Mouse (Mus musculus): Measurements from ENCODE around the gene Sod1. TPM values are rescaled to one million over a fixed set of nuclear protein-coding genes. Genes with fewer than 3 reads are reported as not detected.
A peak's percentile ranks its signal among the peaks of the same experiment; 100 is the strongest.

Gene Sod1
- total RNA-seq, 2 experiments from 2014 or later, result 292 to 307 TPM

GRCm38 (mm10) chr16:90193719-90194118, 26.8 kb upstream of the Sod1 start:
- no peak for TF ChIP-seq CTCF (IDR thresholded peaks at IDR 0.05)
- Histone ChIP-seq H3K27ac (no peak overlapping the region), H3K4me3 (no peak overlapping the region)
- no peak for DNase-seq
- intact Hi-C loops (cut with DNase I), result no loop called here

GRCm38 (mm10) chr16:90196688-90197240, 23.8 kb upstream of the Sod1 start:
- DNase-seq, result no peak
- intact Hi-C loops (cut with DNase I), result no loop called here
- TF ChIP-seq CTCF (IDR thresholded peaks at IDR 0.05), result no peak
- no peak overlapping the region; the same call in 1 of the 2 replicates for H3K4me3 ChIP-seq
- no peak overlapping the region for H3K27ac ChIP-seq

GRCm38 (mm10) chr16:90197337-90197973, 23.1 kb upstream of the Sod1 start:
- H3K4me3 ChIP-seq, result peak overlapping the region; percentile 76
- intact Hi-C loops (cut with DNase I), result no loop called here
- peak overlapping the region; percentile 48; the same call in 1 of the 2 replicates for H3K27ac ChIP-seq
- peak; percentile 81 for DNase-seq
- TF ChIP-seq CTCF (IDR thresholded peaks at IDR 0.05), result peak; percentile 78

GRCm38 (mm10) chr16:90198626-90199025, 21.9 kb upstream of the Sod1 start:
- Histone ChIP-seq H3K27ac (no peak overlapping the region), H3K4me3 (no peak overlapping the region)
- no peak for TF ChIP-seq CTCF (IDR thresholded peaks at IDR 0.05)
- no peak for DNase-seq
- intact Hi-C loops (cut with DNase I), result no loop called here

- Histone ChIP-seq H3K4me3 (no peak overlapping the region), H3K27ac (no peak overlapping the region)
- TF ChIP-seq CTCF (IDR thresholded peaks at IDR 0.05), result no peak
- intact Hi-C loops (cut with DNase I), result no loop called here
- no peak for DNase-seq
Observed at GRCm38 (mm10) chr16:90199174-90199573, 21.4 kb upstream of the Sod1 start.

GRCm38 (mm10) chr16:90202140-90202539, 18.4 kb upstream of the Sod1 start:
- Histone ChIP-seq H3K27ac (no peak overlapping the region), H3K4me3 (no peak overlapping the region)
- TF ChIP-seq CTCF (IDR thresholded peaks at IDR 0.05), result no peak
- DNase-seq, result no peak
- intact Hi-C loops (cut with DNase I), result no loop called here

- no peak overlapping the region for H3K27ac ChIP-seq
- no peak for TF ChIP-seq CTCF (IDR thresholded peaks at IDR 0.05)
- no peak for DNase-seq
- H3K4me3 ChIP-seq, result no peak overlapping the region
- intact Hi-C loops (cut with DNase I), result no loop called here
Observed at GRCm38 (mm10) chr16:90203226-90203962, 17.2 kb upstream of the Sod1 start.

- Histone ChIP-seq H3K4me3 (no peak overlapping the region), H3K27ac (no peak overlapping the region)
- intact Hi-C loops (cut with DNase I), result no loop called here
- no peak for DNase-seq
- no peak for TF ChIP-seq CTCF (IDR thresholded peaks at IDR 0.05)
Observed at GRCm38 (mm10) chr16:90204868-90205267, 15.7 kb upstream of the Sod1 start.

GRCm38 (mm10) chr16:90208996-90209395, 11.6 kb upstream of the Sod1 start:
- Histone ChIP-seq H3K4me3 (no peak overlapping the region), H3K27ac (no peak overlapping the region)
- TF ChIP-seq CTCF (IDR thresholded peaks at IDR 0.05), result no peak
- intact Hi-C loops (cut with DNase I), result no loop called here
- DNase-seq, result no peak

- TF ChIP-seq CTCF (IDR thresholded peaks at IDR 0.05), result no peak
- no peak overlapping the region for H3K27ac ChIP-seq
- no peak overlapping the region for H3K4me3 ChIP-seq
- no peak for DNase-seq
- intact Hi-C loops (cut with DNase I), result no loop called here
Observed at GRCm38 (mm10) chr16:90210717-90211116, 9.8 kb upstream of the Sod1 start.

- Histone ChIP-seq H3K27ac (no peak overlapping the region), H3K4me3 (no peak overlapping the region)
- no peak for DNase-seq
- intact Hi-C loops (cut with DNase I), result no loop called here
- TF ChIP-seq CTCF (IDR thresholded peaks at IDR 0.05), result no peak
Observed at GRCm38 (mm10) chr16:90211767-90212166, 8.8 kb upstream of the Sod1 start.

GRCm38 (mm10) chr16:90213477-90214339, 6.8 kb upstream of the Sod1 start:
- intact Hi-C loops (cut with DNase I), result no loop called here
- TF ChIP-seq CTCF (IDR thresholded peaks at IDR 0.05), result no peak
- H3K4me3 ChIP-seq, result no peak overlapping the region
- DNase-seq, result no peak
- H3K27ac ChIP-seq, result no peak overlapping the region
